Mouse (Mus musculus) G1E (cell line): ENCODE results near the gene Krtdap.

ENCODE experiments used
- CTCF ChIP-seq: IDR thresholded peaks from 2 replicates; pipeline ENCODE4 v1.5.1; 2012; ENCODE audit warnings: low read depth, low read length, inconsistent platforms, mixed read lengths
- GATA2 ChIP-seq: IDR thresholded peaks from 2 replicates; pipeline ENCODE4 v1.6.1; 2012; ENCODE audit warnings: low read depth, low read length, inconsistent platforms, borderline replicate concordance

DNA sequence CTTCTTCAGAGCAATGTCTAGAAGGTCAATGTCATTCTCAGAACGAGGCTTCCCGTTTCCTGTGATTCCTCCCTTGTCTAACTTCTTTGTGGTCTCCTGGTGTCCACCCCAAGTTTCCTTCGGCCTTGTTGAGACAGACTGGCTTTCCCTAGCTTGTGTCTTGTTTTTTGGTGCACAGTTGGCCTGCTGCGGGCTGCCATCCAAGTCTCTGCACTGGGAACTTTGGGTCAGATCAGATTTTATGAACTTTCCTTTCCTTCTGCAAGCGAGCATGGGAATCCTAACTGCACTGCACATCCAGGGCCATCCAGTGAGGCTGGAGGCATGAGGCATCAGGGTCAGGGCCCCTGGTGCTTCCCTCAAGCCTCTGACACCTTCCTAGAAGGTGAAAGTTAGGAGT is 33.8 kb downstream of the Krtdap start:
- TF ChIP-seq CTCF (no peak), GATA2 (no peak)
